Comparison of ENCODE assay signal across 20 mouse cellular contexts in the genomic region with DNA sequence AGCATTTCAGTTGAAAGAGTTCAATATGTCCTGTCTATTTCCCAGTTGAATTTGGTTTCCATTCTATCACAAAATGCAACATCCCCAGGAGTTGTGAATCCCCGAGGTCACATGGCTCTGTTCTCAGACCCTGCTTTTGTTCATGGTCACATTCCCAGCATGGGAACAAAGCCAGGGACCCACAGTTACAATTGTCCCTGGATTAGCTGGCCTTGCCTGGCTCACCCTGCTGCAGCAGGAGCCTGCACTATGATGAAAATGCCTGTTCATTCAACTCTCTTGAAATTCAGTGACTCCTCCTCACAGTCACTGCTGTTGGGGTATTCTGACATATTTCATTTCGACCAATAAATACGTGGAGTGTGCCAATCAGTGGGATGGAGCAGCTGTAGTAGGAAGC.
A peak's percentile ranks its signal among the peaks of the same experiment; 100 is the strongest.
DNase-seq lines count a peak whose midpoint lies in the region; ATAC-seq lines count a peak whose summit lies in the region.
"Had no signal": no experiment of that assay in that cellular context is flagged by ENCODE, and none has a peak within 500 bp of the region (broad histone marks: within the 10 kb centered on the region; RNA-seq: fewer than 3 reads in every experiment).

No protein-coding gene starts in this region.

- no peak overlapping the region for H3K4me3 ChIP-seq in forebrain, embryonic 11.5 days (ENCODE audit: low read depth, low read length)
- no peak overlapping the region for H3K4me3 ChIP-seq in forebrain, embryonic 13.5 days
- H3K4me3 ChIP-seq: gastrocnemius, adult 2 months; heart, embryonic 12.5 days; hindbrain, embryonic 15.5 days; intestine, embryonic 15.5 days; kidney, embryonic 15.5 days; limb, embryonic 15.5 days had no signal

- no peak for DNase-seq in forebrain, embryonic 11.5 days (ENCODE audit: low spot score)
- peak; percentile 6 for DNase-seq in left cerebral cortex, postnatal 4 days
- DNase-seq in left cerebral cortex, adult 9 months (ENCODE audit: low spot score in 2 of 2) = no peak
- peak; percentile 50 for DNase-seq in embryo, embryonic 10 days (ENCODE audit: low spot score)
- peak; percentile 26 for DNase-seq in retina, postnatal 1 day
- no peak for DNase-seq in thymus, postnatal 14 days
- DNase-seq: cerebellum, adult 9-11 months; gastrocnemius, adult 2 months; kidney, postnatal 4 days; layer of hippocampus, postnatal 36 days; right cerebral cortex, adult 18-20 months; thymus, postnatal 36 days had no signal

- no peaks in the 10 kb centered on the region for H3K27me3 ChIP-seq in forebrain, embryonic 11.5 days (ENCODE audit: control insufficient read depth, insufficient read depth, low read length)
- no peaks in the 10 kb centered on the region for H3K27me3 ChIP-seq in forebrain, embryonic 13.5 days
- H3K27me3 ChIP-seq: CH12.LX; heart, embryonic 12.5 days; hindbrain, embryonic 15.5 days; intestine, embryonic 15.5 days; kidney, embryonic 15.5 days; limb, embryonic 15.5 days had no signal

- no peaks in the 10 kb centered on the region for H3K36me3 ChIP-seq in forebrain, embryonic 11.5 days (ENCODE audit: control insufficient read depth, insufficient read depth, low read length)
- H3K36me3 ChIP-seq in forebrain, embryonic 13.5 days (ENCODE audit: poor library complexity, severe bottlenecking) = no peaks in the 10 kb centered on the region
- H3K36me3 ChIP-seq: heart, embryonic 12.5 days; hindbrain, embryonic 15.5 days; intestine, embryonic 15.5 days; kidney, embryonic 15.5 days; limb, embryonic 15.5 days had no signal

- no peak overlapping the region for H3K4me2 ChIP-seq in forebrain, embryonic 11.5 days (ENCODE audit: low read depth, low read length, severe bottlenecking)
- H3K4me2 ChIP-seq in forebrain, embryonic 13.5 days = no peak overlapping the region
- H3K4me2 ChIP-seq: heart, embryonic 12.5 days; hindbrain, embryonic 15.5 days; intestine, embryonic 15.5 days; kidney, embryonic 15.5 days; limb, embryonic 15.5 days had no signal

- intact Hi-C loops in left cerebral cortex, postnatal 4 days (cut with DNase I) = no loop called here

- peak; percentile 80 for ATAC-seq in forebrain, embryonic 11.5 days (replicated peaks; ENCODE audit: low FRiP score)
- ATAC-seq in forebrain, embryonic 13.5 days = no peak
- ATAC-seq: intestine, embryonic 15.5 days; lung, postnatal 0 days had no signal

- no peaks in the 10 kb centered on the region for H3K4me1 ChIP-seq in forebrain, embryonic 11.5 days (replicated peaks; ENCODE audit: control insufficient read depth, insufficient read depth, low read length)
- 0 out of 2 replicates have a peak, but pooled peaks cover 7% of the 10 kb centered on the region for H3K4me1 ChIP-seq in forebrain, embryonic 13.5 days
- H3K4me1 ChIP-seq: heart, embryonic 12.5 days; hindbrain, embryonic 15.5 days; intestine, embryonic 15.5 days; kidney, embryonic 15.5 days; limb, embryonic 15.5 days had no signal

- no peak overlapping the region for H3K9ac ChIP-seq in forebrain, embryonic 11.5 days (ENCODE audit: low read length)
- no peak overlapping the region for H3K9ac ChIP-seq in forebrain, embryonic 13.5 days
- H3K9ac ChIP-seq: heart, embryonic 12.5 days; hindbrain, embryonic 15.5 days; intestine, embryonic 15.5 days; kidney, embryonic 15.5 days; limb, embryonic 15.5 days had no signal

- no peak overlapping the region for H3K27ac ChIP-seq in forebrain, embryonic 11.5 days (ENCODE audit: low read depth, low read length)
- H3K27ac ChIP-seq in forebrain, embryonic 13.5 days = no peak overlapping the region
- H3K27ac ChIP-seq: gastrocnemius, adult 2 months; hindbrain, embryonic 15.5 days; intestine, embryonic 15.5 days; kidney, embryonic 15.5 days; limb, embryonic 15.5 days had no signal

- no peaks in the 10 kb centered on the region for H3K9me3 ChIP-seq in forebrain, embryonic 11.5 days (ENCODE audit: control insufficient read depth, low read length)
- H3K9me3 ChIP-seq in forebrain, embryonic 13.5 days (replicated peaks) = no peaks in the 10 kb centered on the region
- H3K9me3 ChIP-seq: heart, embryonic 12.5 days; hindbrain, embryonic 15.5 days; intestine, embryonic 15.5 days; kidney, embryonic 15.5 days; limb, embryonic 15.5 days had no signal

- 8% methylated on average over 3 of the region's 3 CpGs for WGBS in forebrain, embryonic 11.5 days
- WGBS in forebrain, embryonic 13.5 days = 5% methylated on average over 3 of the region's 3 CpGs

Comparison
In these comparisons a context has a peak if more than half of its experiments do, and no peak if none do; other contexts are left out.
1. DNase-seq: peak in left cerebral cortex, postnatal 4 days (single experiment), embryo, embryonic 10 days (single experiment) and retina, postnatal 1 day (single experiment); none in forebrain, embryonic 11.5 days (single experiment), left cerebral cortex, adult 9 months (0 of 2) and thymus, postnatal 14 days (single experiment).